8 mouse cellular contexts compared by ENCODE assay signal in genomic region chr9:69517387-69518035, GRCm38 (mm10).
DNase-seq lines count a peak whose midpoint lies in the region; ATAC-seq and TF ChIP-seq lines count a peak whose summit lies in the region.

No protein-coding gene starts in this region.

- H3K9ac ChIP-seq in embryonic facial prominence, embryonic 15.5 days, result no peak overlapping the region
- no peak overlapping the region for H3K9ac ChIP-seq in limb, embryonic 14.5 days (ENCODE audit: low read depth, low read length, severe bottlenecking)

- no peak for TF ChIP-seq POLR2A in limb, embryonic 14.5 days (IDR thresholded peaks at IDR 0.05; ENCODE audit: borderline replicate concordance, extremely low read depth, insufficient read depth, insufficient read length)

- 29% methylated on average over 20 of the region's 20 CpGs for WGBS in embryonic facial prominence, embryonic 15.5 days
- 38% methylated on average over 20 of the region's 20 CpGs for WGBS in limb, embryonic 14.5 days

- no peaks in the 10 kb centered on the region for H3K27me3 ChIP-seq in embryonic facial prominence, embryonic 15.5 days
- H3K27me3 ChIP-seq in limb, embryonic 14.5 days (ENCODE audit: control insufficient read depth, insufficient read depth, low read length), result no peaks in the 10 kb centered on the region

- H3K4me2 ChIP-seq in embryonic facial prominence, embryonic 15.5 days (replicated peaks), result peak overlapping the region; percentile 37
- peak overlapping the region; percentile 3 for H3K4me2 ChIP-seq in limb, embryonic 14.5 days (replicated peaks; ENCODE audit: low read depth, low read length, severe bottlenecking)

- no peak for ATAC-seq in cerebellum, adult (ENCODE audit: insufficient number of reproducible peaks, low FRiP score, low TSS enrichment)
- peak; percentile 70; the same call in 1 of the 2 replicates for ATAC-seq in embryonic facial prominence, embryonic 15.5 days (ENCODE audit: insufficient number of reproducible peaks, low FRiP score, low TSS enrichment, low read depth)
- no peak for ATAC-seq in limb, embryonic 14.5 days (ENCODE audit: low FRiP score, low read depth)
- ATAC-seq in erythroblast, adult 5-6 weeks (replicated peaks; ENCODE audit: low FRiP score, poor library complexity, severe bottlenecking), result no peak

- no peaks in the 10 kb centered on the region for H3K36me3 ChIP-seq in embryonic facial prominence, embryonic 15.5 days
- H3K36me3 ChIP-seq in limb, embryonic 14.5 days (ENCODE audit: control insufficient read depth, insufficient read depth, low read length), result no peaks in the 10 kb centered on the region

- H3K4me1 ChIP-seq in embryonic facial prominence, embryonic 15.5 days, result peaks cover 10% of the 10 kb centered on the region
- H3K4me1 ChIP-seq in limb, embryonic 14.5 days (ENCODE audit: control insufficient read depth, insufficient read depth, low read length), result peaks cover 9% of the 10 kb centered on the region; the same call in 1 of the 2 replicates

- 0 out of 2 replicates have a peak overlapping the region, but pooled peaks have one; percentile 40 for H3K27ac ChIP-seq in embryonic facial prominence, embryonic 15.5 days (replicated peaks)
- no peak overlapping the region for H3K27ac ChIP-seq in limb, embryonic 14.5 days (replicated peaks; ENCODE audit: low read depth, low read length)

- no peak overlapping the region for H3K4me3 ChIP-seq in embryonic facial prominence, embryonic 15.5 days (replicated peaks)
- no peak overlapping the region for H3K4me3 ChIP-seq in limb, embryonic 14.5 days (replicated peaks; ENCODE audit: low read length)

- peak; percentile 57 to 58 for DNase-seq in cerebellum, postnatal 14 days
- peak; percentile 46 to 52 for DNase-seq in kidney, postnatal 25 days
- DNase-seq in limb, embryonic 14.5 days (ENCODE audit: low spot score), result peak; percentile 66
- peak; percentile 77 for DNase-seq in right cerebral cortex, postnatal 14 days
- no peak for DNase-seq in yolk sac, embryonic 10.5 days (ENCODE audit: low spot score)

- H3K9me3 ChIP-seq in embryonic facial prominence, embryonic 15.5 days (replicated peaks), result no peaks in the 10 kb centered on the region
- H3K9me3 ChIP-seq in limb, embryonic 14.5 days (ENCODE audit: control insufficient read depth, low read length), result no peaks in the 10 kb centered on the region
